Mouse (Mus musculus): ENCODE results near the gene Magi2. TPM values are rescaled to one million over a fixed set of nuclear protein-coding genes. Genes with fewer than 3 reads are reported as not detected.
"Not testable (repeated sequence)": the region's sequence is repeated elsewhere in the genome, so short reads cannot be mapped to it uniquely, and the experiment has no call there.

The Magi2 gene
- polyA plus RNA-seq, 1 experiment from 2014 or later: 3.8 TPM

DNA sequence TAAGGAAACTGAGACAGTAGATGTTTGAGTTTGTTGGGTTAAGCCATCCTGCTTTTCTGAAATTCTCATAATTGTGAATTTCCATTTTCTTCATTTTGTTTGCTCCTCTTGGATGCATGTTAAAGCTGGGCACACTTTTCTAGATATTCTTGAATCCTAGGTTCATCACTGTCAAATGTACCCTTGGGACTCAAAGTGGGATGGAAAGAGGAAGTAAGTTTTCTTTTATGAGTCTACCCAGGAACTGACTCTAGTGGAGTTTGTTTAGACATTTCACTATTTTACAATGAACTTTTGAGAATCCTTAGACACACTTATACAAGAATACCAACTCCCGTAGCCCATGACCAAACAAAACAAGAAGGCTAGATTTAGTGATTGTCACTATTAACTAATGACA, 141.3 kb downstream of the Magi2 start:
- Histone ChIP-seq H3K4me2 (ENCODE audit: low read depth, low read length) (no peak overlapping the region), H3K27me3 (replicated peaks; ENCODE audit: control insufficient read depth, insufficient read depth, low read length) (no peaks in the 10 kb centered on the region), H3K9me3 (ENCODE audit: control insufficient read depth, low read length) (no peaks in the 10 kb centered on the region), H3K36me3 (ENCODE audit: control insufficient read depth, insufficient read depth, low read length) (no peaks in the 10 kb centered on the region), H3K27ac (replicated peaks; ENCODE audit: low read depth, low read length) (no peak overlapping the region), H3K4me1 (ENCODE audit: control insufficient read depth, insufficient read depth, low read length) (no peaks in the 10 kb centered on the region), H3K4me3 (ENCODE audit: low read depth, low read length) (no peak overlapping the region), H3K9ac (ENCODE audit: low read depth, low read length) (no peak overlapping the region)
- ATAC-seq (ENCODE audit: low read depth): no peak
- DNase-seq (ENCODE audit: low spot score): no peak
- WGBS: 85% methylated on average over 1 of the region's 1 CpGs

DNA sequence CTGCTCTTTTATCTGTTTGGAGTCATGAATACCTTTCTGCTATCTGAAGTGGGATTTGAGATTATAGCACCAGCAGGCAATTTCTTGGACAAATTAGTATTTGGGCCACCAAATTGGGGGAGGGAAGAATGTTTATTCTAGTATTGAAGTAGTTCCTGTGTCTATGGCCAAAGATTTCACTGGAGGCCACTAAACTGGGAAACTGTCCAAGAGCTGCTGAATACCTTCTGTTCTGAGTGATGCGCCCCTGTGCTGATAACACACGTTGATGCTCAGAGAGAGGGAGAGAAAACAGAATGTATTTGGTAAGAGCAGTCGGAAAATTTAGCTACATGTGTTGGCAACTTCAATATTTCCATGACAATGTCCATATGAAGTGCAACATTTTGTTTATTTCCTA, 169.0 kb downstream of the Magi2 start:
- Histone ChIP-seq H3K4me3 (ENCODE audit: low read depth, low read length) (no peak overlapping the region), H3K36me3 (ENCODE audit: control insufficient read depth, insufficient read depth, low read length) (no peaks in the 10 kb centered on the region), H3K4me2 (ENCODE audit: low read depth, low read length) (no peak overlapping the region), H3K27ac (replicated peaks; ENCODE audit: low read depth, low read length) (no peak overlapping the region), H3K27me3 (replicated peaks; ENCODE audit: control insufficient read depth, insufficient read depth, low read length) (no peaks in the 10 kb centered on the region), H3K9me3 (ENCODE audit: control insufficient read depth, low read length) (no peaks in the 10 kb centered on the region), H3K9ac (ENCODE audit: low read depth, low read length) (no peak overlapping the region), H3K4me1 (ENCODE audit: control insufficient read depth, insufficient read depth, low read length) (no peaks in the 10 kb centered on the region)
- DNase-seq (ENCODE audit: low spot score) (no peak), ATAC-seq (ENCODE audit: low read depth) (no peak)
- WGBS: 73% methylated on average over 3 of the region's 3 CpGs

DNA sequence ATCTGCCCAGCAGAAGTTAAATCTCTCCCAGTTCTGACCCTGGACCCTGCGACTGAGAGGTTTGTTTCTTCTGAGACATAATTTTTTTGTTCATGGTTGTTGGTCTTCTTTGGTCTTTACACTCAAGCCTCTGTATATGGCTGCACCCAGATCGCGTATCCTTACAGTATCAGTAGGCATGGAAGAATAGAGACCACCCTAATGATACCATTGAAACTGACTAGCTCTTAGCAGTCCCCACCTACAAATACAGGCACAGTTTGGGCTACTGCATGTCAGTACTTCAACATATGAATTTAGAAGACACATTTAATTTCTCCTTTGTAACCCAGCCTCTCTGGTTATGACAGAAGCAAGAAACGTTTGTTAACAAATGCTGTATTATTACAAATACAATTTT, 173.5 kb downstream of the Magi2 start:
- H3K9ac ChIP-seq (ENCODE audit: low read depth, low read length): no peak overlapping the region
- H3K36me3 ChIP-seq (ENCODE audit: control insufficient read depth, insufficient read depth, low read length): no peaks in the 10 kb centered on the region
- H3K4me3 ChIP-seq (ENCODE audit: low read depth, low read length): no peak overlapping the region
- no peak overlapping the region for H3K4me2 ChIP-seq (ENCODE audit: low read depth, low read length)
- no peaks in the 10 kb centered on the region for H3K4me1 ChIP-seq (ENCODE audit: control insufficient read depth, insufficient read depth, low read length)
- WGBS: 86% methylated on average over 4 of the region's 4 CpGs
- no peak overlapping the region for H3K27ac ChIP-seq (replicated peaks; ENCODE audit: low read depth, low read length)
- H3K9me3 ChIP-seq (ENCODE audit: control insufficient read depth, low read length): no peaks in the 10 kb centered on the region
- DNase-seq (ENCODE audit: low spot score): no peak
- no peaks in the 10 kb centered on the region for H3K27me3 ChIP-seq (replicated peaks; ENCODE audit: control insufficient read depth, insufficient read depth, low read length)
- ATAC-seq (ENCODE audit: low read depth): no peak

DNA sequence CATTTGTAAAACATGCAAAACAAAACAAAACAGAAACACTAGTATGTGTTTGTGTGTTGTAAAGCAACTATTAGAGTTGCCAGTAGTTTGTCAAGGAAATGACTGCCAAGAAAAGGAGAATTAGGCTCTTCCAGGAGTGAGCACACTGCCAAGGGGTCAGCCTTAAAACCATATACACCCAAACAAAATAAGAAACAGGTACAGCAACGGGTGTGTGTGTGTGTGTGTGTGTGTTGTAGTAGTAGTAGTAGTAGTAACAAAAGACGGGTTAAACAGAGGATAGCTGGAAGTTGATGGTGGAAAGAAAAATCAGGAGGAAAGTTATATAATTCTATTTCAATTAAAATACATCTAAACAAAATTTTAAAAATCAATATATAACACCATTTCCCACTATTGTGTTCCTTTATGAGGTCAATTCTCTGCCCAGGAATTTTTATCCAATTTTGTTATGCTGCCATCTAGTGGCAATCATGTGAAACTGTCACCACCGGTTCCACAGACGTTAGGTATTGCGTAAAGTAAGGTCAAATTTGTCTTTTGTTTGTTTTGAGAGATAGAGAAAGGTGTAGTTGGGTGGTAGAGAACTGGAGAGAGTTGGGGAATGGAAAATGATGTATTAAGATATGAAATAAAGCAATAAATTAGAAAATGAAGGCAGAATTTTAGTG, 174.0 kb downstream of the Magi2 start:
- no peaks in the 10 kb centered on the region for H3K27me3 ChIP-seq (replicated peaks; ENCODE audit: control insufficient read depth, insufficient read depth, low read length)
- DNase-seq (ENCODE audit: low spot score) (peak; percentile 32), ATAC-seq (ENCODE audit: low read depth) (no peak)
- H3K36me3 ChIP-seq (ENCODE audit: control insufficient read depth, insufficient read depth, low read length): no peaks in the 10 kb centered on the region
- H3K9ac ChIP-seq (ENCODE audit: low read depth, low read length): no peak overlapping the region
- no peaks in the 10 kb centered on the region for H3K9me3 ChIP-seq (ENCODE audit: control insufficient read depth, low read length)
- no peak overlapping the region for H3K27ac ChIP-seq (replicated peaks; ENCODE audit: low read depth, low read length)
- H3K4me3 ChIP-seq (ENCODE audit: low read depth, low read length): no peak overlapping the region
- H3K4me2 ChIP-seq (ENCODE audit: low read depth, low read length): no peak overlapping the region
- H3K4me1 ChIP-seq (ENCODE audit: control insufficient read depth, insufficient read depth, low read length): no peaks in the 10 kb centered on the region
- 44% methylated on average over 5 of the region's 5 CpGs for WGBS

DNA sequence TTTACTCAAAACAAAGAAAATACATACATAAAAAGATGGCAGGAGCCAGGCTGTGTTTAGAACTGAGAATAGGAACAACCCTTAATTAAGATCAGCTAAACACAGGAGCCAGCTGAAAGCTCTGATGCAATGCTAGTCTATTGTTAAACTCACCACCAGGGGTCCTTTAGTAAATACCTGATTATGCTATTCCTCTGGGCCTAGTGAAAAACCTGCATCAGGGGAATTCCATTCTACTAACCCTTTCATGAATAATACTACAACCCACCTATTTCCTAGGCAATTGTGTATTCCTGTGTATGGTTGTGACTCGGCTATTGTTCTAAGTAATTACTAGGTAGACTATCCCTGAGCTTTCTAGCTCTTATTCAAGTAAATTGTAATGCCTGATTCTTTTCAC, 177.4 kb downstream of the Magi2 start:
- not testable (repeated sequence) for H3K4me1 ChIP-seq (ENCODE audit: control insufficient read depth, insufficient read depth, low read length); H3K9me3 ChIP-seq (ENCODE audit: control insufficient read depth, low read length); DNase-seq (ENCODE audit: low spot score); H3K27ac ChIP-seq (replicated peaks; ENCODE audit: low read depth, low read length); H3K4me2 ChIP-seq (ENCODE audit: low read depth, low read length); H3K36me3 ChIP-seq (ENCODE audit: control insufficient read depth, insufficient read depth, low read length); H3K27me3 ChIP-seq (replicated peaks; ENCODE audit: control insufficient read depth, insufficient read depth, low read length); H3K9ac ChIP-seq (ENCODE audit: low read depth, low read length); ATAC-seq (ENCODE audit: low read depth); H3K4me3 ChIP-seq (ENCODE audit: low read depth, low read length)
- 76% methylated on average over 1 of the region's 1 CpGs for WGBS

DNA sequence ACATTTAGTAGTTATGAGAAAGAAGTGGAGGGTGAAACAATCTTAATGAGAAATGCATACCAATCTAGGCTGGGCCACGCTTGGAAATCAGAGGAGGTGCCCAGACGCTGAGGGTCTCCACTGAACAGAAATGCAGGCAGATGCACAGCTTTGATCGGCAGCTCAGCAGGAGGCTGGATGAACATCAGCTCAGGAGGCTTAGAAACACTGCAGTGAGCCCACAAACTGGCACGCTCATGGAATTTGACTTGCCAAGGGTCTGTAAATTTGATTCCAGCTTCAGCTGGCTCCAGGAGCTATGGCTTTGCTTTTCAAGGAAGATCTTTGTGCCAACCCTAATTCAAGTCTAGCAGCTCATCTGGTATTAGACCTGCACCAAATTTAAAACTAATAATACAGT, 187.7 kb downstream of the Magi2 start:
- 44% methylated on average over 4 of the region's 4 CpGs for WGBS
- no peak overlapping the region for H3K27ac ChIP-seq (replicated peaks; ENCODE audit: low read depth, low read length)
- no peak overlapping the region for H3K9ac ChIP-seq (ENCODE audit: low read depth, low read length)
- no peak overlapping the region for H3K4me2 ChIP-seq (ENCODE audit: low read depth, low read length)
- DNase-seq (ENCODE audit: low spot score) (peak; percentile 32), ATAC-seq (ENCODE audit: low read depth) (no peak)
- H3K4me1 ChIP-seq (ENCODE audit: control insufficient read depth, insufficient read depth, low read length): no peaks in the 10 kb centered on the region
- no peaks in the 10 kb centered on the region for H3K27me3 ChIP-seq (replicated peaks; ENCODE audit: control insufficient read depth, insufficient read depth, low read length)
- no peaks in the 10 kb centered on the region for H3K36me3 ChIP-seq (ENCODE audit: control insufficient read depth, insufficient read depth, low read length)
- no peaks in the 10 kb centered on the region for H3K9me3 ChIP-seq (ENCODE audit: control insufficient read depth, low read length)
- H3K4me3 ChIP-seq (ENCODE audit: low read depth, low read length): no peak overlapping the region

DNA sequence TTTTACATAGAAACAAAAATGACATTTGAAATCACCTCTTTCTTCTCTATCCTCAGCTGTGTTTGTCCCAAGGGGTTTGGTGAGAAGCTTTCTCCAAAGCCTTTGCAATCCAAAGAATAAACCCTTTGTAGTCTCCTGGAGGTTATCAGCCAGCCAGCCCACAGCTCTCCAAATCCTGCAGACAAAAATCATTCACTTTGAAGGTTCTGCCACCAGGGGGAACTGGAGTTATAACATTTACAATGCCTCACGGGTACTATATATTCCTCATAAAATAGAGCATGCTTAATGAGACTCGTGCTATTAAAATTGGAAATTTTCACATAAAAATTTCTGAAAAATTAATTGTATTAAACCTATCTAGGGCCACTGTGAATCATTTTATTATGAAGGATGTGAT, 202.5 kb downstream of the Magi2 start:
- no peak overlapping the region for H3K4me3 ChIP-seq (ENCODE audit: low read depth, low read length)
- no peaks in the 10 kb centered on the region for H3K4me1 ChIP-seq (ENCODE audit: control insufficient read depth, insufficient read depth, low read length)
- ATAC-seq (ENCODE audit: low read depth): 0 out of 2 replicates have a peak, but pooled peaks have one; percentile 47
- H3K27me3 ChIP-seq (replicated peaks; ENCODE audit: control insufficient read depth, insufficient read depth, low read length): no peaks in the 10 kb centered on the region
- no peaks in the 10 kb centered on the region for H3K9me3 ChIP-seq (ENCODE audit: control insufficient read depth, low read length)
- no peak overlapping the region for H3K9ac ChIP-seq (ENCODE audit: low read depth, low read length)
- H3K4me2 ChIP-seq (ENCODE audit: low read depth, low read length): no peak overlapping the region
- 19% methylated on average over 2 of the region's 2 CpGs for WGBS
- no peak overlapping the region for H3K27ac ChIP-seq (replicated peaks; ENCODE audit: low read depth, low read length)
- peak; percentile 56 for DNase-seq (ENCODE audit: low spot score)
- H3K36me3 ChIP-seq (ENCODE audit: control insufficient read depth, insufficient read depth, low read length): no peaks in the 10 kb centered on the region

DNA sequence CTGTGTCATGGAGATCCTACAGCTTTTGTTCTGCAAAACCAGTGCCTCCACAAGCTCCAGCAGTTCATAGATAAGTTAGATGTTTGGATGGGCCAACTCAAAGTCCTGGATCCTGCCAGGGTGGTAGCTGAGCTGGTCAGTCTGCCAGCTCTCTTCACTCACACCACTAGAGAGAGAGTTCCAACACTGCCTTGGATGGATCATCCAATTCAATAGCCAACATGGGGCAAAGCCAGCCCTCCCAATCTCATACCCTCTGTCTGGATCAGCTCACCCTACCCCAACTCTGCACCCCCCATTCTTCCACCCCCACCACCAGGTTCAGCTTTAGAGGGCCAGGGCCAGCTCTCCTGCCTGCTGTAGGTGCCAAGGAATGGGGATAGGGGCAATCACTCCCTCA, 235.7 kb downstream of the Magi2 start:
- Histone ChIP-seq H3K4me2 (ENCODE audit: low read depth, low read length) (no peak overlapping the region), H3K27me3 (replicated peaks; ENCODE audit: control insufficient read depth, insufficient read depth, low read length) (no peaks in the 10 kb centered on the region), H3K4me1 (ENCODE audit: control insufficient read depth, insufficient read depth, low read length) (no peaks in the 10 kb centered on the region), H3K9me3 (ENCODE audit: control insufficient read depth, low read length) (no peaks in the 10 kb centered on the region), H3K9ac (ENCODE audit: low read depth, low read length) (no peak overlapping the region), H3K36me3 (ENCODE audit: control insufficient read depth, insufficient read depth, low read length) (no peaks in the 10 kb centered on the region), H3K27ac (replicated peaks; ENCODE audit: low read depth, low read length) (no peak overlapping the region), H3K4me3 (ENCODE audit: low read depth, low read length) (no peak overlapping the region)
- DNase-seq (ENCODE audit: low spot score) (no peak), ATAC-seq (ENCODE audit: low read depth) (no peak)

DNA sequence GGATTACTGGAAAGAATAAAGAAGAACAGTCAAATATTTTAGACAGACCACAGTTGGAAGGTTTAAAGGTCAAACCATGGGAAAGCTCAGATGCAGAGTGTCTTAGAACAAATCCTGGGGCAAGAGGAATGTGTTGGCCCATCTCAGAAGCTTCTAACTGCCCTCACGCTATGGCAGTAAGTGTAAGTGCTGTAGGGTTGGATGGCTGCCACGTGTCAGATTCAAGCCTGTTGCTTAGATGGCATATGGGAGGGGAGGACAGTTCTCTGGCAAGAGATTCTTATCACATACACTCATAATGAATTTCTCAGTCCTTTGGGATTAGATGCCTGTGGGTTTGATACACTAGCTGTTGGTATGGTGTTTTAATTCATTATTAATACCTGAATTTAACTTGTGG, 238.5 kb downstream of the Magi2 start:
- Histone ChIP-seq H3K27me3 (replicated peaks; ENCODE audit: control insufficient read depth, insufficient read depth, low read length) (no peaks in the 10 kb centered on the region), H3K4me3 (ENCODE audit: low read depth, low read length) (no peak overlapping the region), H3K4me1 (ENCODE audit: control insufficient read depth, insufficient read depth, low read length) (no peaks in the 10 kb centered on the region), H3K9ac (ENCODE audit: low read depth, low read length) (no peak overlapping the region), H3K9me3 (ENCODE audit: control insufficient read depth, low read length) (no peaks in the 10 kb centered on the region), H3K27ac (replicated peaks; ENCODE audit: low read depth, low read length) (no peak overlapping the region), H3K36me3 (ENCODE audit: control insufficient read depth, insufficient read depth, low read length) (no peaks in the 10 kb centered on the region), H3K4me2 (ENCODE audit: low read depth, low read length) (no peak overlapping the region)
- 57% methylated on average over 2 of the region's 2 CpGs for WGBS
- ATAC-seq (ENCODE audit: low read depth) (no peak), DNase-seq (ENCODE audit: low spot score) (peak; percentile 9)

All from embryonic facial prominence, embryonic 14.5 days (tissue).